Mouse (Mus musculus) cortical plate, adult 2 months (tissue): ENCODE measurements around the gene Tmem212.

Experiments
- CTCF ChIP-seq: fragments of 200-500 bp; IDR thresholded peaks from 2 replicates; pipeline ENCODE4 v1.5.1; 2011; ENCODE audit warnings: mild to moderate bottlenecking, control low read depth, low read length; ENCODE audit not compliant: insufficient read depth; ENCODE audit errors: extremely low read depth
- POLR2A ChIP-seq: fragments of 200-500 bp; IDR thresholded peaks from 2 replicates; pipeline ENCODE4 v1.6.1; 2011; ENCODE audit warnings: mild to moderate bottlenecking, low read length, control low read depth; ENCODE audit not compliant: insufficient read depth; ENCODE audit errors: extremely low read depth

DNA sequence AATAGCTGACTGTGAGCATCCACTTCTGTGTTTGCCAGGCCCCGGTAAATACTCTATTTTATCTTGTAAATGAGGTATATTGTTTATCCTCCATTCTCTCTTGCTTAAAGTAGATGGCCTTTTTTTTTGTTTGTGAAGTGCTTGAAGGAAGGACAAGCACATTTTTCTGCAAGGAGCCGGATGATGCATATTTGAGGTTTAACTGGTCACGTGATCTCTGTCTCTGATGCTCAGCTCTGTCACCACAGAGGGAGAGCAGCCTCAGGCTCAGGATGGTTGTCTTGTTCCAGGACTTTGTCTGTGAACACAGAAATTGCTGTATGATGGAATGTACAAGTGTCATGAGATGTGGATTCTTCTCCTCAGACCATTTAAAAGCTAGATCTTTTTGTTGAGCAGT, 28.4 kb downstream of the Tmem212 start:
- TF ChIP-seq CTCF (no peak), POLR2A (no peak)
